Comparison of ENCODE assay signal across 9 mouse cellular contexts in genomic region chr11:95126272-95127245, GRCm38 (mm10). TPM values are rescaled to one million over a fixed set of nuclear protein-coding genes. Genes with fewer than 3 reads are reported as not detected.
DNase-seq lines count a peak whose midpoint lies in the region; ATAC-seq and TF ChIP-seq lines count a peak whose summit lies in the region.
"Had no signal": no experiment of that assay in that cellular context is flagged by ENCODE, and none has a peak within 500 bp of the region (broad histone marks: within the 10 kb centered on the region; RNA-seq: fewer than 3 reads in every experiment).

No protein-coding gene starts in this region.

- peak overlapping the region; percentile 18 for H3K4me3 ChIP-seq in heart, embryonic 12.5 days
- no peak overlapping the region for H3K4me3 ChIP-seq in CH12.LX (replicated peaks in 1 of 3; ENCODE audit: low read depth in 2 of 3, low read length in 2 of 3, poor library complexity in 1 of 3)
- H3K4me3 ChIP-seq in forebrain, embryonic 11.5 days (ENCODE audit: low read depth, low read length): no peak overlapping the region
- 0 out of 2 replicates have a peak overlapping the region, but pooled peaks have one; percentile 3 for H3K4me3 ChIP-seq in stomach, embryonic 15.5 days (replicated peaks)

- H3K36me3 ChIP-seq in heart, embryonic 12.5 days: no peaks in the 10 kb centered on the region
- H3K36me3 ChIP-seq in CH12.LX (replicated peaks in 1 of 2; ENCODE audit: control insufficient read depth in 1 of 2, insufficient read depth in 1 of 2, low read length in 1 of 2): no peaks in the 10 kb centered on the region
- no peaks in the 10 kb centered on the region for H3K36me3 ChIP-seq in forebrain, embryonic 11.5 days (ENCODE audit: control insufficient read depth, insufficient read depth, low read length)
- no peaks in the 10 kb centered on the region for H3K36me3 ChIP-seq in stomach, embryonic 15.5 days

- no peak for TF ChIP-seq RAD21 in CH12.LX (IDR thresholded peaks at IDR 0.05; ENCODE audit: low read depth, low read length)

- H3K4me2 ChIP-seq in heart, embryonic 12.5 days: peak overlapping the region; percentile 61
- peak overlapping the region; percentile 2; the same call in 1 of the 2 replicates for H3K4me2 ChIP-seq in CH12.LX (ENCODE audit: insufficient read depth, low read depth, poor library complexity, severe bottlenecking)
- peak overlapping the region; percentile 5; the same call in 1 of the 2 replicates for H3K4me2 ChIP-seq in forebrain, embryonic 11.5 days (ENCODE audit: low read depth, low read length, severe bottlenecking)
- H3K4me2 ChIP-seq in stomach, embryonic 15.5 days: peak overlapping the region; percentile 33

- peak; percentile 43; the same call in 1 of the 2 replicates for ATAC-seq in heart, embryonic 12.5 days (ENCODE audit: insufficient number of reproducible peaks, low FRiP score)
- ATAC-seq in forebrain, embryonic 11.5 days (replicated peaks; ENCODE audit: low FRiP score): peak; percentile 73
- ATAC-seq in stomach, embryonic 15.5 days (ENCODE audit: insufficient read depth, low FRiP score, low read depth): peak; percentile 45; the same call in 1 of the 2 replicates

- peaks cover 19% of the 10 kb centered on the region for H3K4me1 ChIP-seq in heart, embryonic 12.5 days (replicated peaks)
- peaks cover 0 to 4% of the 10 kb centered on the region in 2 experiments; a peak in 1 of 4 replicates for H3K4me1 ChIP-seq in CH12.LX (ENCODE audit: control insufficient read depth in 1 of 2, insufficient read depth in 2 of 2)
- H3K4me1 ChIP-seq in forebrain, embryonic 11.5 days (replicated peaks; ENCODE audit: control insufficient read depth, insufficient read depth, low read length): peaks cover 9% of the 10 kb centered on the region
- peaks cover 10% of the 10 kb centered on the region for H3K4me1 ChIP-seq in stomach, embryonic 15.5 days

- TF ChIP-seq EP300 in CH12.LX (IDR thresholded peaks at IDR 0.05; ENCODE audit: low read length): no peak

- WGBS in heart, embryonic 12.5 days: 2% methylated on average over 18 of the region's 20 CpGs
- under 1% methylated on average over 20 of the region's 20 CpGs for WGBS in forebrain, embryonic 11.5 days
- 4% methylated on average over 19 of the region's 20 CpGs for WGBS in stomach, embryonic 15.5 days

- dilution Hi-C loops in CH12.LX (cut with MboI; ENCODE audit: extremely low pct_ligation_motif_present, extremely low pct_unique_long_range_greater_than_20kb, low sequenced_read_pairs): loop anchor here (25.0 kb wide), 1 partner anchor 111 kb away; no protein-coding TSS in a partner anchor

- DNase-seq in heart, adult 9 months (ENCODE audit: low spot score in 2 of 2): no peak
- no peak for DNase-seq in CH12.LX (ENCODE audit: extremely low read depth)
- no peak for DNase-seq in forebrain, embryonic 11.5 days (ENCODE audit: low spot score)
- DNase-seq in liver: peak; percentile 30
- no peak for DNase-seq in urinary bladder, adult 2 months (ENCODE audit: low spot score)
- no peak for DNase-seq in gastrocnemius, adult 18-20 months (ENCODE audit: low spot score)

- H3K27me3 ChIP-seq in heart, embryonic 12.5 days (replicated peaks): peaks cover 93% of the 10 kb centered on the region
- H3K27me3 ChIP-seq in CH12.LX (replicated peaks): peaks cover 92% of the 10 kb centered on the region
- H3K27me3 ChIP-seq in forebrain, embryonic 11.5 days (ENCODE audit: control insufficient read depth, insufficient read depth, low read length): peaks cover 45% of the 10 kb centered on the region
- peaks cover 34% of the 10 kb centered on the region for H3K27me3 ChIP-seq in stomach, embryonic 15.5 days (replicated peaks)

- H3K79me2 ChIP-seq in CH12.LX (replicated peaks; ENCODE audit: control insufficient read depth, extremely low read depth, insufficient read depth, poor library complexity, severe bottlenecking): no peaks in the 10 kb centered on the region

- no peak overlapping the region for H3K27ac ChIP-seq in heart, embryonic 12.5 days (ENCODE audit: poor library complexity, severe bottlenecking)
- H3K27ac ChIP-seq in CH12.LX (ENCODE audit: insufficient read depth, low read depth): no peak overlapping the region
- H3K27ac ChIP-seq in forebrain, embryonic 11.5 days (ENCODE audit: low read depth, low read length): no peak overlapping the region
- peak overlapping the region; percentile 21; the same call in 1 of the 2 replicates for H3K27ac ChIP-seq in stomach, embryonic 15.5 days

- no peaks in the 10 kb centered on the region for H3K9me3 ChIP-seq in heart, embryonic 12.5 days (replicated peaks)
- H3K9me3 ChIP-seq in CH12.LX (replicated peaks; ENCODE audit: low read length): no peaks in the 10 kb centered on the region
- H3K9me3 ChIP-seq in forebrain, embryonic 11.5 days (ENCODE audit: control insufficient read depth, low read length): no peaks in the 10 kb centered on the region
- no peaks in the 10 kb centered on the region for H3K9me3 ChIP-seq in stomach, embryonic 15.5 days

- TF ChIP-seq CTCF in CH12.LX (conservative IDR thresholded peaks at IDR 0.05 in 1 of 2, IDR thresholded peaks at IDR 0.05 in 1 of 2; ENCODE audit: low read depth in 2 of 2, low read length in 2 of 2): no peak

- TF ChIP-seq POLR2A in CH12.LX (IDR thresholded peaks at IDR 0.05; ENCODE audit: low read depth, low read length): no peak

- in situ Hi-C loops in CH12.LX (cut with MboI; ENCODE audit: low pct_ligation_motif_present, low pct_unique_long_range_greater_than_20kb, low sequenced_read_pairs): loop anchor here (10.0 kb wide), 1 partner anchor 378 kb away; no protein-coding TSS in a partner anchor

- H3K9ac ChIP-seq in heart, embryonic 12.5 days: 0 out of 2 replicates have a peak overlapping the region, but pooled peaks have one; percentile 2
- H3K9ac ChIP-seq in CH12.LX (ENCODE audit: insufficient read depth, low read depth): no peak overlapping the region
- H3K9ac ChIP-seq in forebrain, embryonic 11.5 days (ENCODE audit: low read length): no peak overlapping the region
- no peak overlapping the region for H3K9ac ChIP-seq in stomach, embryonic 15.5 days

TF ChIP-seq in CH12.LX, 34 proteins besides CTCF, POLR2A, EP300 and RAD21:
- TF ChIP-seq USF2 (conservative IDR thresholded peaks at IDR 0.05; ENCODE audit: low read depth, low read length): no peak
- TF ChIP-seq POLR2AphosphoS2 (IDR thresholded peaks at IDR 0.05; ENCODE audit: low read depth, low read length): no peak
- TF ChIP-seq NRF1 (IDR thresholded peaks at IDR 0.05; ENCODE audit: low read depth, low read length): no peak

RNA-seq across cellular contexts. Expression of gene Dlx3, which starts 6.6 kb away (rescaled TPM):
- 0.12 and 0.41 TPM in 2 replicates for polyA plus RNA-seq in heart, embryonic 12.5 days (2016; fragmentation: Nextera tagmentation; extraction: Ambion mirVana)
- total RNA-seq in CH12.LX (2012; rRNA removed) (0.21 and 0.55 TPM in 2 replicates), CH12.LX (2014; rRNA removed) (0.08 TPM in 2 replicates)
- 0.17 and 0.22 TPM in 2 replicates for polyA plus RNA-seq in CH12.LX (2012; ENCODE audit: insufficient read length, low read depth)
- polyA plus RNA-seq in forebrain, embryonic 11.5 days (2014; fragmentation: Nextera tagmentation; extraction: Ambion mirVana): 1.4 TPM in 2 replicates
- 1.9 and 2.0 TPM in 2 replicates for polyA plus RNA-seq in stomach, embryonic 15.5 days (2015; fragmentation: Nextera tagmentation; extraction: Ambion mirVana)
- polyA plus RNA-seq in urinary bladder, adult 2 months (2012; rRNA removed): 0.39 and 0.41 TPM in 2 replicates
- total RNA-seq in gastrocnemius, adult 18-20 months (2021): not detected

RNA-seq across cellular contexts. Expression of gene Dlx4, which starts 19.5 kb away (rescaled TPM):
- polyA plus RNA-seq in heart, embryonic 12.5 days (2016; fragmentation: Nextera tagmentation; extraction: Ambion mirVana): 0.14 TPM in 1 of 2 replicates, not detected in the other
- 0.21 and 0.25 TPM in 2 replicates for total RNA-seq in CH12.LX (2012; rRNA removed)
- not detected in 2 replicates for total RNA-seq in CH12.LX (2014; rRNA removed)
- not detected in 2 replicates for polyA plus RNA-seq in CH12.LX (2012; ENCODE audit: insufficient read length, low read depth)
- polyA plus RNA-seq in forebrain, embryonic 11.5 days (2014; fragmentation: Nextera tagmentation; extraction: Ambion mirVana): 0.23 and 0.29 TPM in 2 replicates
- polyA plus RNA-seq in stomach, embryonic 15.5 days (2015; fragmentation: Nextera tagmentation; extraction: Ambion mirVana): 0.46 and 0.58 TPM in 2 replicates
- 0.27 and 0.36 TPM in 2 replicates for polyA plus RNA-seq in urinary bladder, adult 2 months (2012; rRNA removed)
- total RNA-seq in gastrocnemius, adult 18-20 months (2021): not detected
- polyA plus RNA-seq: large intestine, adult 2 months had no signal

RNA-seq across cellular contexts. Expression of gene Itga3, which starts 50.0 kb away (rescaled TPM):
- 11.8 and 12.1 TPM in 2 replicates for polyA plus RNA-seq in heart, embryonic 12.5 days (2016; fragmentation: Nextera tagmentation; extraction: Ambion mirVana)
- total RNA-seq in CH12.LX (2012; rRNA removed) (34.9 and 53.0 TPM in 2 replicates), CH12.LX (2014; rRNA removed) (5.5 and 5.8 TPM in 2 replicates)
- polyA plus RNA-seq in CH12.LX (2012; ENCODE audit: insufficient read length, low read depth): 8.3 and 9.0 TPM in 2 replicates
- 4.4 and 5.4 TPM in 2 replicates for polyA plus RNA-seq in forebrain, embryonic 11.5 days (2014; fragmentation: Nextera tagmentation; extraction: Ambion mirVana)
- polyA plus RNA-seq in stomach, embryonic 15.5 days (2015; fragmentation: Nextera tagmentation; extraction: Ambion mirVana): 23.8 and 24.1 TPM in 2 replicates
- 55.1 and 58.8 TPM in 2 replicates for polyA plus RNA-seq in urinary bladder, adult 2 months (2012; rRNA removed)
- total RNA-seq in gastrocnemius, adult 18-20 months (2021): 1 to 10 TPM; 4.7 to 5.0 TPM

Comparison
In these comparisons a context has a peak if more than half of its experiments do, and no peak if none do; other contexts are left out.
1. H3K4me2 ChIP-seq: peak in every context shown above with its lines; median percentile 61 in heart, embryonic 12.5 days; 33 in stomach, embryonic 15.5 days; 5 in forebrain, embryonic 11.5 days; 2 in CH12.LX.
2. H3K4me3 ChIP-seq: peak in heart, embryonic 12.5 days (single experiment) and stomach, embryonic 15.5 days (single experiment); none in CH12.LX (0 of 3) and forebrain, embryonic 11.5 days (single experiment).
3. Peak in every context shown above with its lines, with median percentiles within 50 percentile points of each other: ATAC-seq.